Mouse (Mus musculus) CH12.LX (cell line): ENCODE data around the gene Nup153. TPM values are rescaled to one million over a fixed set of nuclear protein-coding genes. Genes with fewer than 3 reads are reported as not detected.

Experiments used
- DNase-seq: peaks from one replicate; pipeline ENCODE4 v3.0.0-alpha.2; 2013; ENCODE audit errors: extremely low read depth
- H3K27ac ChIP-seq: 2 replicates; pipeline ENCODE4 v1.5.1; 2012; ENCODE audit warnings: low read depth, mild to moderate bottlenecking, control low read depth, moderate library complexity; ENCODE audit not compliant: insufficient read depth
- H3K27me3 ChIP-seq: replicated peaks from 2 replicates; pipeline ENCODE3; 2012; ENCODE audit warnings: inconsistent platforms
- H3K36me3 ChIP-seq, 2 experiments: replicated peaks in 1 of 2; 2 replicates each; pipeline versions ENCODE3 to v1.6.1; 2012; ENCODE audit warnings: inconsistent platforms in 1 of 2, low read length in 1 of 2, mild to moderate bottlenecking in 1 of 2, mixed read lengths in 1 of 2, moderate library complexity in 1 of 2; ENCODE audit not compliant: control insufficient read depth in 1 of 2, insufficient read depth in 1 of 2
- H3K4me1 ChIP-seq, 2 experiments: 2 replicates each; pipeline ENCODE4 v1.6.1; 2012; ENCODE audit warnings: inconsistent platforms in 1 of 2, moderate library complexity in 1 of 2; ENCODE audit not compliant: insufficient read depth in 2 of 2, control insufficient read depth in 1 of 2
- H3K4me2 ChIP-seq: 2 replicates; pipeline ENCODE4 v1.6.1; 2012; ENCODE audit warnings: low read depth, mild to moderate bottlenecking, control low read depth; ENCODE audit not compliant: poor library complexity, insufficient read depth, severe bottlenecking
- H3K4me3 ChIP-seq, 3 experiments: fragments of 150-350 bp in 1 of 3; sonication (generic) in 1 of 3; replicated peaks in 1 of 3; 2 replicates each; pipeline versions ENCODE3 to v1.5.1; 2011 to 2012; ENCODE audit warnings: low read depth in 2 of 3, low read length in 2 of 3, mild to moderate bottlenecking in 2 of 3, moderate library complexity in 2 of 3, control low read depth in 1 of 3, improper control_type of control experiment in 1 of 3, inconsistent platforms in 1 of 3, mixed read lengths in 1 of 3; ENCODE audit not compliant: poor library complexity in 1 of 3
- H3K79me2 ChIP-seq: replicated peaks from 2 replicates; pipeline ENCODE4 v1.6.1; 2012; ENCODE audit warnings: mild to moderate bottlenecking, moderate library complexity; ENCODE audit not compliant: control insufficient read depth, poor library complexity, insufficient read depth, severe bottlenecking; ENCODE audit errors: extremely low read depth
- H3K9ac ChIP-seq: 2 replicates; pipeline ENCODE4 v1.6.1; 2012; ENCODE audit warnings: low read depth, mild to moderate bottlenecking, control low read depth, moderate library complexity; ENCODE audit not compliant: insufficient read depth
- H3K9me3 ChIP-seq: replicated peaks from 2 replicates; pipeline ENCODE3; 2012; ENCODE audit warnings: low read length, inconsistent platforms, mixed read lengths
- BHLHE40 ChIP-seq: IDR thresholded peaks from 2 replicates; pipeline ENCODE4 v1.6.1; 2011; ENCODE audit warnings: mild to moderate bottlenecking, low read depth, low read length, improper control_type of control experiment
- CTCF ChIP-seq, 2 experiments: IDR thresholded peaks in 1 of 2; conservative IDR thresholded peaks in 1 of 2; 2 replicates each; pipeline ENCODE4 v1.5.1; 2011 to 2012; ENCODE audit warnings: low read depth in 2 of 2, low read length in 2 of 2, improper control_type of control experiment in 1 of 2, inconsistent platforms in 1 of 2, mild to moderate bottlenecking in 1 of 2, moderate library complexity in 1 of 2
- E2F4 ChIP-seq: IDR thresholded peaks from 2 replicates; pipeline ENCODE4 v1.6.1; 2011; ENCODE audit warnings: low read depth, low read length, improper control_type of control experiment; ENCODE audit not compliant: insufficient replicate concordance
- GABPA ChIP-seq: IDR thresholded peaks from 2 replicates; pipeline ENCODE4 v1.6.1; 2012; ENCODE audit warnings: low read depth, low read length, improper control_type of control experiment, inconsistent platforms; ENCODE audit not compliant: insufficient replicate concordance
- JUN ChIP-seq: IDR thresholded peaks from 2 replicates; pipeline ENCODE4 v1.6.1; 2011; ENCODE audit warnings: low read depth, mild to moderate bottlenecking, low read length, improper control_type of control experiment, moderate library complexity; ENCODE audit not compliant: insufficient read depth
- JUND ChIP-seq: conservative IDR thresholded peaks from 2 replicates; pipeline ENCODE4 v1.6.1; 2011; ENCODE audit warnings: low read depth, low read length, improper control_type of control experiment
- MAX ChIP-seq: IDR thresholded peaks from 2 replicates; pipeline ENCODE4 v1.6.1; 2011; ENCODE audit warnings: low read length, improper control_type of control experiment
- MAZ ChIP-seq: IDR thresholded peaks from 2 replicates; pipeline ENCODE4 v1.6.1; 2012; ENCODE audit warnings: low read depth, mild to moderate bottlenecking, inconsistent platforms, low read length, improper control_type of control experiment, moderate library complexity
- MEF2A ChIP-seq: IDR thresholded peaks from 2 replicates; pipeline ENCODE4 v1.6.1; 2014; ENCODE audit warnings: low read depth, mild to moderate bottlenecking, inconsistent platforms, low read length, improper control_type of control experiment, borderline replicate concordance
- MYC ChIP-seq: IDR thresholded peaks from 2 replicates; pipeline ENCODE4 v1.6.1; 2011; ENCODE audit warnings: low read depth, mild to moderate bottlenecking, improper control_type of control experiment, low read length
- POLR2A ChIP-seq: IDR thresholded peaks from 2 replicates; pipeline ENCODE4 v1.6.1; 2011; ENCODE audit warnings: low read depth, mild to moderate bottlenecking, improper control_type of control experiment, low read length
- POLR2AphosphoS2 ChIP-seq: IDR thresholded peaks from 2 replicates; pipeline ENCODE4 v1.6.1; 2011; ENCODE audit warnings: low read depth, low read length, improper control_type of control experiment
- RAD21 ChIP-seq: IDR thresholded peaks from 2 replicates; pipeline ENCODE4 v1.6.1; 2011; ENCODE audit warnings: low read depth, mild to moderate bottlenecking, low read length, improper control_type of control experiment, moderate library complexity
- RCOR1 ChIP-seq: conservative IDR thresholded peaks from 2 replicates; pipeline ENCODE4 v1.6.1; 2012; ENCODE audit warnings: low read depth, mild to moderate bottlenecking, inconsistent platforms, low read length, improper control_type of control experiment
- TBP ChIP-seq: conservative IDR thresholded peaks from 2 replicates; pipeline ENCODE4 v1.6.1; 2011; ENCODE audit warnings: low read depth, low read length, improper control_type of control experiment
- USF1 ChIP-seq: IDR thresholded peaks from 2 replicates; pipeline ENCODE4 v1.6.1; 2014; ENCODE audit warnings: low read depth, mild to moderate bottlenecking, inconsistent platforms, low read length, improper control_type of control experiment
- ZC3H11A ChIP-seq: IDR thresholded peaks from 2 replicates; pipeline ENCODE4 v1.6.1; 2012; ENCODE audit warnings: low read depth, mild to moderate bottlenecking, inconsistent platforms, low read length, improper control_type of control experiment
- ZNF384 ChIP-seq: IDR thresholded peaks from 2 replicates; pipeline ENCODE4 v1.6.1; 2012; ENCODE audit warnings: low read depth, low read length, improper control_type of control experiment, inconsistent platforms
- dilution Hi-C: fragments of 300-500 bp; cut with MboI; formaldehyde crosslinking; loops from 2 replicates; pipeline ENCODE4 v1.14.3; 2020; ENCODE audit warnings: low sequenced_read_pairs; ENCODE audit not compliant: extremely low pct_unique_long_range_greater_than_20kb, extremely low pct_ligation_motif_present
- in situ Hi-C: fragments of 300-500 bp; cut with MboI; formaldehyde crosslinking; loops from 3 replicates; pipeline ENCODE4 v1.14.3; 2019; ENCODE audit warnings: low sequenced_read_pairs, low pct_ligation_motif_present, low pct_unique_long_range_greater_than_20kb, mixed read lengths
- polyA plus RNA-seq: library from polyadenylated mRNA; unstranded; fragments of >175 nt; gene quantifications from 2 replicates; pipeline ENCODE4 v1.2.1, GENCODE M21; 2012; ENCODE audit warnings: low read depth; ENCODE audit not compliant: insufficient read length
- total RNA-seq, 2 experiments: library from RNA; depleted of rRNA; stranded (reverse); fragments of 300-350 nt in 1 of 2; fragments of >200 nt in 1 of 2; gene quantifications; 2 replicates each; pipeline ENCODE4 v1.2.3; 2012 to 2014

Gene Nup153
- total and polyA plus RNA-seq, 3 experiments = 60.6 to 118 (median 91.5) TPM

DNA sequence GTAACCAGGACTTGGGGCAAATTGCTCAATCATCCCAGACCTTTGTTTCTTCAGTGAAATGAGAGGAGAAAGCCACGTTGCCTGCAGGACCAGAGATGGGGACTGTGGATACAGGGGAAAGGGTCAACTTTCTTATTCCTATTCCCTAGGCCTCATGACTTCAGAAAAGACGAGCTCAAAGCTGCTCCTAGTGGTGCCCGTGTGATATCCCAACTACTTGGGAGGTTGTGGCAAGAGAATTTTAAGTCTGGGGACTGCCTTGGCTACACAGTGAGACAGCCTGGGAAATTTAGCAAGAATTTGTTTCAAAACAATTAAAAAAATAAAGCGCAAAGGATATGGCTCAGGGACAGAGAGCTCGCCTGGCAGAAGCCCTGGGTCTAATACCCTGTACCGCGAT, 30.2 kb upstream of the Nup153 start:
- Histone ChIP-seq H3K9me3 (no peaks in the 10 kb centered on the region), H3K79me2 (no peaks in the 10 kb centered on the region), H3K4me3 (no peak overlapping the region), H3K27me3 (no peaks in the 10 kb centered on the region), H3K27ac (no peak overlapping the region), H3K36me3 (no peaks in the 10 kb centered on the region), H3K4me1 (peaks cover 4 to 7% of the 10 kb centered on the region in 2 experiments), H3K4me2 (no peak overlapping the region), H3K9ac (no peak overlapping the region)
- dilution Hi-C loops (no loop called here), in situ Hi-C loops (no loop called here)
- no peak for DNase-seq
- TF ChIP-seq RAD21 (no peak), ZC3H11A (no peak), USF1 (no peak), POLR2AphosphoS2 (no peak), E2F4 (no peak), ZNF384 (no peak), BHLHE40 (no peak), GABPA (no peak), TBP (no peak), CTCF (conservative IDR thresholded peaks at IDR 0.05 in 1 of 2, IDR thresholded peaks at IDR 0.05 in 1 of 2; ENCODE audit: low read depth in 2 of 2, low read length in 2 of 2) (no peak), MAZ (no peak)

DNA sequence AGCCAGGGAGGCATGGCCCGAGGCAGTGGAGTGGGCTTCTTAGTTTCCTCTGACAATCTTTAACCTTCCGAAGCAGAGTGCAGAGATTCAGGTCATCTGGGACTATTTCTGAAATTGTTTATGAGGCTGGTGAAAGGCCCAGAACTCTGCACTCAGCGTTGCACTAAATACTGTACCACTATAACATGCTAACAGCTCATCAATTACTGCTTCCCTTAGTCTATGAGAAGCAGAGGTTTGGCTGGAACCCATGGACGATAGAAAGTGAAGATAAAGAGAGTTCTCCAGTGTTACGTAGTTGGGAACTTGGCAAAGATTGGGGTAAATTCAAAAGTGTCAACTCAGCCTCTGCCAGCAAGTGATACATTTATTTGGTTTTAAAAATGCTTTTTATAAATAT, 25.6 kb upstream of the Nup153 start:
- in situ Hi-C loops (no loop called here), dilution Hi-C loops (no loop called here)
- no peak for TF ChIP-seq ZNF384
- TF ChIP-seq RCOR1 = no peak
- no peak for TF ChIP-seq MEF2A
- TF ChIP-seq MYC = no peak
- no peak for TF ChIP-seq POLR2A
- TF ChIP-seq JUN = no peak
- no peak for TF ChIP-seq MAX
- TF ChIP-seq CTCF (conservative IDR thresholded peaks at IDR 0.05 in 1 of 2, IDR thresholded peaks at IDR 0.05 in 1 of 2; ENCODE audit: low read depth in 2 of 2, low read length in 2 of 2) = no peak
- no peak for TF ChIP-seq JUND
- DNase-seq = no peak
- no peaks in the 10 kb centered on the region for H3K9me3 ChIP-seq
- no peak overlapping the region for H3K4me3 ChIP-seq
- no peaks in the 10 kb centered on the region for H3K36me3 ChIP-seq
- no peak overlapping the region for H3K9ac ChIP-seq
- peaks cover 0 to 4% of the 10 kb centered on the region in 2 experiments; a peak in 2 of 4 replicates for H3K4me1 ChIP-seq
- no peaks in the 10 kb centered on the region for H3K27me3 ChIP-seq
- H3K27ac ChIP-seq = no peak overlapping the region
- H3K4me2 ChIP-seq = no peak overlapping the region
- no peaks in the 10 kb centered on the region for H3K79me2 ChIP-seq
